Mouse (Mus musculus) liver, embryonic 14.5 days (tissue): ENCODE measurements around the gene Acad12.

Experiments
- CTCF ChIP-seq: IDR thresholded peaks from 2 replicates; pipeline ENCODE4 v1.5.1; 2016; ENCODE audit warnings: antibody characterized with exemption, low read depth, control low read depth
- EP300 ChIP-seq: IDR thresholded peaks from 2 replicates; pipeline ENCODE4 v1.6.1; 2016; ENCODE audit warnings: antibody characterized with exemption, low read depth

DNA sequence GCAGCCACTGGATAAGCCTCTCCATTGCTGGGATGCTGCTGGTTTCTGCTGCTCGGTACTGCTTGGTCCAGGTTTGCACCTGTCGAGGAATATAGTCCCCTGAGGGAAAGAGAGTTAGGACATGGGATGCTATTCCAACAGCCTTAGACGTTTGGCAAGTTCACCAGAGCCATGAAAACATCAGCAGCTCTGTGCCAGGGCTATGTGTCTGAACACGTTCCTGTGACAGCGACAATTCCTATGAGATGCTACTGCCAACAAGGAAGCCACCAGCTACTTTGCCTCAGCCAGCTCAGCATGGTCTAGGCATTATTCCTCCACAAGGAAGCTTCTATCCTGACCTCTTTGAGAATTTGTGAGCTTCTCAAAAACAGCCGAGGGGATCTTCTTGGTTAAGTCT, 18.6 kb upstream of the Acad12 start:
- TF ChIP-seq CTCF: no peak
- TF ChIP-seq EP300: no peak
